Mouse (Mus musculus) cerebellum, adult 2 months (tissue): ENCODE measurements around the gene BC028528.

ENCODE experiments used
- CTCF ChIP-seq: fragments of 200-500 bp; IDR thresholded peaks from 2 replicates; pipeline ENCODE4 v1.5.1; 2011; ENCODE audit warnings: low read depth, mild to moderate bottlenecking, control low read depth, low read length, moderate library complexity, borderline replicate concordance; ENCODE audit not compliant: insufficient read depth
- POLR2A ChIP-seq: fragments of 200-500 bp; IDR thresholded peaks from 2 replicates; pipeline ENCODE4 v1.6.1; 2011; ENCODE audit warnings: low read length, control low read depth, borderline replicate concordance; ENCODE audit not compliant: insufficient read depth

DNA sequence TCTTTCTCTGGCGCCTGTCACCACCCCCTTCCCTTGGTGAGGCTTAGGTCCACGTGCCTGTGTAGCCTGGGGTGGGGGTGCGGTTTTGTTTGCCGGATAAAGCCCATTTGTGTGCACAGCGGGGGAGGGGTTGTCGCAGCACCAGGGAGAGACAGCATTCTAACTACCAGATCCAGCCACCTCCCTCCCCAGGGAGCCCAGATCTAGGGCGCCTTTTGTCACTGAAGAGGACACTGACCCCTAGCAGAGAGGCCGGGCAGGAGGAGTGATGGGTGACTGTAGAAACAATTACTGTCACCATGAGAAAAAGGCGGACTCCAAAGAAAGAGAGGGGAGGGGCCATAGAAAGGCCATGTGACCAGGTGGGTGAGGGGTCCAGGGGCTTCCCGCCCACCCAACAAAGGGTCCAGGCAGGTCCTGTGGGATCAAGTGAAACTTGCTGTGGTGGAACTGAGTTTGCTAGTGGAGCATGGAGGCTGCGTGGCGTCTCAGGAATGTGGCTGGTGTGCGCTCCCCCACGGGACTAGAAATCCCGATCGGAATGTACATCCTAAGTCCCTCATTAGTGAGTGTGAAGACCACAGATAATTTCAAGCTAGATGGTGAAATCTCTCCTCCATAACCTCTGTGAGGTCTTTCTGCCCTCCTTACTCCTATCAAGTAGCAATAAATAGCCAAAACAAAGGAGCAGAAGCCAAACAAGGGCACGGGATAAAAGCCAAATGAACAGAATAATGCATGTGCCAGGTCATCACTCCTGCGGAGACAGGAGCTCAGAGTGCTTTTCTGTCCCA lies 13.5 kb upstream of the BC028528 start:
- no peak for TF ChIP-seq CTCF
- TF ChIP-seq POLR2A: no peak
